Mouse (Mus musculus): ENCODE results near the gene Map6. TPM values are rescaled to one million over a fixed set of nuclear protein-coding genes. Genes with fewer than 3 reads are reported as not detected.

Map6 gene
- 1 to 10 TPM; 5.6 to 7.0 TPM for total RNA-seq (2021)
- long read RNA-seq, experiment 1, transcript Map6-203 (3 exons, 3,233 nt), result major isoform, 5 of 10 reads
- long read RNA-seq, experiment 1, partial matches to known transcripts, result 0 of 10 reads
- long read RNA-seq, experiment 1, other reads (novel, unspliced or antisense), result 2 of 10 reads
- long read RNA-seq, experiment 2, partial matches to known transcripts, result 0 of 8 reads
- long read RNA-seq, experiment 2, other reads (novel, unspliced or antisense), result 3 of 8 reads

DNA sequence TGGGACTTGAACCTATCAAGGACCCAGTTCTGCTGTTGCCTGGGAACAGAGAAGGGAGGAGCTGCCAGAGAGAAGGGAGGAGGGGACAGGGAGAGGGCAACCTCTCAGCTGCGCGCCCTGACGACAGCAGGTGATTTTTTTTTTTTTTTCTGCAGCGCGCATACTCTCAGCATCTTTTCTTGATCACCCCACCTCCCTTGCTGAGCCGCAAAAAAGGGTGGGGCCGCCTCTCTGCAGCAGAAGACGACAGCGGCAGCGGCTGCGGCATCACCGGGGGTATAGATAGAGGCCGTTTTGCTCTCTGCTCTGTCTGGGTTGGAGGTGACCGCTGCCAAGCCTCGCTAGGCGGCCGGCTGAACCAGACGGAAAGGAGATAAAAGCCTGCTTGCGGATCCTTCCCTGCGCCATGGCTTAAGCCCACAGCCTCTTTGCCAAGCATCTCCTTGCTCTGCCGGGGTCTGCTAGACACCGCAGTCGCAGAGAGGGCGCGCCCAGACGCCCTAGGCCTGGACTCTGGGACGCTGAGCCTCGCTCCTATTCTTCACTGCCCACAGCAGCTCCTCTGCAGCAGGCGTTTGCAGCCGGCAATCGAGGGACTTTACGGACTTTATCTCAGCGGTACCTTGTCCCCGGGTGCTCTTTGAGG is at the start of gene Map6:
Gene Map6 (plus strand): TSS at position 197 of the 646 bp plus-strand sequence.
- no peak for DNase-seq

DNA sequence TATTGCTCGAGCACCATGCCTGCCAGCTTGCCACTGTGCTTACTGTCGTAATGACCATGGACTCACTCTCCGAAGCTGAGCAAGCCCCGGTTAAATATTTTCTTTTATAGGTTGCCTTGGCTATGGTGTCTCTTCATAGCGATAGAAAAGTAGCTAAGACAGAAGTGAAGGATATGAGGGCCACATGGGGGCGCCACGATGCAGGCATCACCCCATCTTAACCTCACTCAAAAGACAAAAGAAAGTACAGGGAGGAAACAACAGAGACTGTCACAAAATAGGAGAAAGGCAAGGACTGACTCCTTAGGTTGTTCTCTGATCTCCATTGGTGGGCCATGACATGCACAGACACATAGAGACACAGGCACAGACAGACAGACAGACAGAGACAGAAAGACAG is 43.0 kb upstream of the Map6 start:
- no peak for DNase-seq

DNA sequence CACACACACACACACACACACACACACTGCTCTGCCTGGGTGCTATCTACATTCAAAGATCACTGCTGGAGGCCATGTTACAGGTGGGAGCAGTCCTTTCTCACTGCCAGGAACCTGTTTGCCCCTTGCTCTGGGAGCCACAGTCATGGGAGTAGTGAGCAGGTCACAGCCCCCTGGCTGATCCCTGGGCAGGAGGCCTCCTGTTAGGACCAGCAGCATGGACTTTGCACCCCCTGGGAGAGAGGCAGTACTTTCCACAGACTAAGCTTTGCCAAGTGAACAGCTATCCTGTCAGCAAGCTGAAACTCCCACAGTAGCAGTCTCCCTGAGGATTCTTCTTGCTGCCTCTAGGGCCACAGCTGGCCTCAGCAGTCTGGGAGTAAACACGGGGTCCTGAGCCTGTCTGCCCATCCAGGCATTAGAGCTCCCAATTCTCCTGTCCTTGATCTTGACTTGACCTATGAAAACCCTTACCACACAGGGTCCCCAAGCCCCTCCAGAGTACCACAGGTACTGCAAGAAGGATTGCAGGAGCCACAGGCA is 42.5 kb upstream of the Map6 start:
- no peak for DNase-seq

DNA sequence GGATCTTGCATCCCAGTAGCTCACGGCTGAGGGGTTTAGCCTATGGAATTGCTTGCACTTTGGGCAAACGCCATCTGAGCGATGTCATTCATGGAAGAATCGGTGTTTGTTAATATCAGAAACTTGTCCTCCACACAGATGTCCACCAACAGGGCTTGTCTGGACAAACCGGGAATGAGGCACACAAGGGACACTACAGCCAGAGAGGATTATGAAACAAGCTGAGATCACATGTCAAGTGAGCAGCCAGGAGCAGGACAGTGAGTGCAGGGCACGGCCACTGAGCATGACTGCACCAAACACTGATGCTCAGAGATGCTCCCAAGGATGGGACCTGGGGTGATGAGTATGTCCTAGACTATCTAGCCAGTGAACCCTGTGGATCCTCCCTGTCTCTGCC is 41.8 kb upstream of the Map6 start:
- DNase-seq, result no peak

DNA sequence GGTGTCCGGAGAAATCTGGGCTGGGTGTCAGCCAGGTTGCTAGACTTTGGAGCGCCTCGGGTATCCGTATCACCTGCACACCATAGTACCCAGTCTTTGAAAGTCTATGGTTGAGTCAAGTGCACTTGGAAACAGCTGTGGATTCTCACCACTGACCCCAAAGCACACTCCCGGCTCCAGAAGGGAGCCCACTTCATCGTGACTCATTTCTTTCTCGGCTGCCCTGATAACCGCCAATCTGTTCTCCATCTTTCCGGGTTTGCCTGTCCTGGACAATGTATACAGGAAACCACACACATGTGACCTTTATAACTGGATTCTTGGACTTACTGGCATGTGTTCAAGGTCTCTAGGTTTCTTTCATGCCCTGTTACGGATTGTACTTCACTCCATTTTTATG is 40.6 kb upstream of the Map6 start:
- DNase-seq, result no peak

DNA sequence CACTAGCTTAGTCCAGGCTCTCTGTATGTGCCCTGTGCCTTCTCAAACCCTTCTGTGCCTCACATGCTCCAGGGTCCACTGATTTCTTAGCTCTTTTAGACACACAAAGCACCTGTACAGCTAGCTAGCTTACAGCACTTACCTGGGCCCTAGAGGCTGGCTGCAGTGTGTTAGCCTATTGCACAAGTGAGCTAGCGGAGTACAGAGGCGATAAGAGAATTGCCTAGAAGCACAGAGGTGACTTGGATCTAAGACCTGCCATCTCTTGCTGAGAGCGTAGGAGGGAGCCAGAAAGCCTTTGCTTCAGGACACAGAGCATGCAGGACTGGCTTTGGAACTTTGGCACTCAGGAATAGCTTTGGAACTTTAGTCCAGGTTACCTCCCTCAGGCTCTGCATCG is 40.0 kb upstream of the Map6 start:
- DNase-seq, result no peak

DNA sequence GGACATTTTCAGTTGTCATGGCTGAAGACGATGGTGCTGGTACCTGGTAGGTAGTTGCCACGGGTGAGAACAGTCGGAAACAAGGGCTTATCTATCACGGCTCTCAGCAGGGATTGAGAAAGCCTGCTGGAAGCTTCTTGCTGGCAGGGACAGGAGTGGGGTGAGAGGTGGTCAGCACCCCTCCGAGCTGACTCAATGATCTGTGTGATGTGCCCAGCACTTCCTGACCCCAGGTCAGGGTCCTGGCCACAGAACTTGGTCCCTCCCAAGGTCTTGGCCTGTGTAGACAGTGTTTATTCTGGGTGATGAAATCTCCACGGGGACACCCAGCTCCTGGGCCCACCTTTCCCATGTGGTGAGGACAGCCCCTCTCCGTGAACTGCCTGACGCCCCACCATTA is 38.4 kb upstream of the Map6 start:
- no peak for DNase-seq

DNA sequence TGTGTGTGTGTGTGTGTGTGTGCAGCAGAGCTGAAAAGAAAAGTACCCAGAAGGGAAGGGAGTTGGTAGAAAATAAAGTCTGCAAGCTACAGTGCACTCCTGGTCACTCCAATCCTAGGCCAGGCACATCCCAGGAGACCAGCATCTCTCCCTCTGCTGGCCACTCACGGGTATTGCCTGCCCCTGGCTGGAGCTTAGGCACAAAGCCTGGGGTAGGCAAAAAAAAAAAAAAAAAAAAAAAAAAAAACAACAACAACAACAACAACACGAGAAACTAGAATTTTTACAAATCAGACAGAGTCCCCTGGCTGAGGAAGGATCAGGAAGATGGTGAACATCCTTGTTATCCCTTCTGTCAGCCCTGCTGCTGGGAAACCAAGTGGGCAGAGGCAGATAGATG is 37.8 kb upstream of the Map6 start:
- peak; percentile 48 for DNase-seq

DNA sequence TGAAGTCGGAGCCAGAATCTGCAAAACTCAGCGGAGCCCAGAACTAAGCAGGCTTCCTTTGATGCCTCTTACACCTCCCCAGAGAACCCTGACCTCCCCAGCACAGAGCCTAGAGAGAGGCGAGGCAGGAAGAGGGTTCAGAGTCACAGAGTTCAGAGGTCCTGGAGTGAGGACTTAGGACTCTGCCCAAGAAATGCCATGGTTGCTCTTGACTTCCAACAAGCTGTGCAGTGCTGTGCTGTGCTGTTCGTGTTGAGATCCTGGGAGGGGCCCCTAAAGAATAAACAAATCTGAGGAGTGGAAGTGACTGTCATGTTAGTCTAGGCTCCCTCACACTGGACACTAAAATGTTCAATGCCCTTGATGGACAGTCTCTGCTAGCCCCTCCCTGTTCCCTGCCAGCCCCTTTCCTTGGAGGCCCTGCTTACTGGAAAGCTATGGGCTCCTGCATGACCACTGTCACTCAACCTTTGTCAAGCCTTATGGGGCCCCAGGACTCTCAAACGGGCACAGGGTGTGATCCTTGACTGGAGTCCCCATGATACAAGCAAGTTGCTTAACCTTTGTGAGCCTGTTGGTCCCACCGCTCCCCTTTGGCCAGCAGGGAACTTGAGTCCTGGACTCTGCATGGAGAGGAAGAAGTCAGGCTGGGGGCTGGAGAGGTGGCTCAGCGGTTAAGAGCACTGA is 37.0 kb upstream of the Map6 start:
- no peak for DNase-seq

DNA sequence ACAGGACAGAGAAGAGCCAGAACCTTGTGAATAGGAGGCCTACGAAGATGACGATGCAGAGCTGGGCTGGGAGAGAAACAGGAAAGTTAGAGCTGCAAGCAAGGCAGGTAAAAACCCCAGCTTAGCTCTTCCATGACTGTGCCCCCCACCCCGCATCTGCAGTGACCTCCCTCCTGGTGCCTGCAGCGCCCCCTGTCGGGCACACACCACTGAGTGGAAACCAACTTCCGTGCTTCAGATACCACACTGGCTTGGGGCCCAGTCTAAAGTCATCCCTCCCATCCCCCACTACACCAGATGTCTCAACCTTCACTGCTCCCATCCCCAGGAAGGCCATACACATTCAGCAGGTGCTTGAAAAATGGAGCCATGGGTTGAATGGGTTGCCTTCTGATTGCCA is 34.7 kb upstream of the Map6 start:
- no peak for DNase-seq

DNA sequence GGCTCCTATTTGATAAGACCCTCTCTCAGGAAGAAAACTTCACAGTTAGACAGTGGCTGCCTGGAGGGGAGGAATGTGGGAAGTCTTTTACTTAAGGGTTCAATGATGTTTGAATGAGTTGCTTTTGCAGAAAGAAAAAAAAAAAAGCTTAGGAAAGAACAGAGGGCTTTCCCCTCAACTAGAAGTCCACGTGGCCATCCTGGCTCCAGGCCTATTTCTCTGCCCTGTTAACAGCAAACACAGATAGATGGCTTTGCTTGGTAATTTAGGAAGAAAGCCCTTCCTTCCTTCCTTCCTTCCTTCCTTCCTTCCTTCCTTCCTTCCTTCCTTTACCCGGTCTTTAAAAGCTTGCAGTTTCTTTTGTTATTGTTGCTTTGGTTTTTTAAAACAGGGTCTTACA is 32.3 kb upstream of the Map6 start:
- no peak for DNase-seq

DNA sequence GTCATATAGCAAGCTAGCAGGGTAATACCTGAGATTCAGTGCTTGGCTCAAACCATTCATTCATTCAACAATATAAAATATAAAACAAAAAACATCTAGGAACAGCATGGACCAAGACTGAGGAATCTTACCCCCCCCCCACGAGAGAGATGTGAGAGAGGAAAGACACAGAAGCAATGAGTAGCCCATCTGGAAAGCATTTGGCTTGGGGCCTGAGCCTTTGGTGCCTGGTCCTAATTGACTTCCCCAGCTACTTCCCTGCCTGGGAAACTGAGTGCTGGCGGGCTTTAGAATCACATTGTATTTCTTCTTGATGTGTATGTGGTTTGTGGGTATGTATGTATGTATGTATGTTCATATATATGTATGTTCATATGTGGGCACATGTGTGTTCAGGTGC is 31.6 kb upstream of the Map6 start:
- DNase-seq, result no peak

DNA sequence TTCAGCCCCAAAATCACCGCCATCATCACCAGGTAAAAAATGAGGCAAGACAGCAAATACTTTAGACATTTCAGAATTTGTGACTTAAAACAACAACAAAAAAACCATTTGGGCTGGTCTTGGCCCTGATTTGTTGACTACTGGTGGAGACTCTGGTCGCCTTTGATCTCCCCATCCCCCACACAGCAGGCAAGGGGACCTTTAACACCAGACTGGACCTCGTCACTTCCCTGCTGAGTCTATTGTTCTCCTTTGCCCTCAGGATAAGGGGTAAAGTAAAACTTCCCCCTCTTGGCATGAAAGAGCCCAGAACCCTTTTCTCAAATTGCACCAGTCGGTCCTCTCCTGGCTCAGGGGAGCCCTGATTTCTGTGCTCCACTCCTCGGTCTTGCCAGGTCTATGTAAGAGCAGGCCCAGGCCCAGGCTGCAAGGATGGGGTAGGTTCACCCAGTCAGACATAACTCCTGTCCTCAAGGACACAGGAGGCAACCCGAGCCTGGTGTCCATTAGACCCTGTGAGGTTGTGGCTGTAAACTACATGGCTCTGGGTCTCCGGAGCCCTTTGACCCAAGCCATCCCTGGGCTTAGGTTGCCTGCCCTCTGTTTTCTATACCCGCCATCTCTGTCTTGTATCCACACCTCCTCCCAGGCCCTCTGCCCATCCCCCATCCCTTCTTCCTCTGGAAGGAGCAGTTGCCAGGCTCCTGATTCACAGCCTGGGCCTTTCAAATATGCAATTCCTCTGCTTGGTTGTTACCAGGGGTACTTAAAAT is 30.2 kb upstream of the Map6 start:
- DNase-seq, result no peak

DNA sequence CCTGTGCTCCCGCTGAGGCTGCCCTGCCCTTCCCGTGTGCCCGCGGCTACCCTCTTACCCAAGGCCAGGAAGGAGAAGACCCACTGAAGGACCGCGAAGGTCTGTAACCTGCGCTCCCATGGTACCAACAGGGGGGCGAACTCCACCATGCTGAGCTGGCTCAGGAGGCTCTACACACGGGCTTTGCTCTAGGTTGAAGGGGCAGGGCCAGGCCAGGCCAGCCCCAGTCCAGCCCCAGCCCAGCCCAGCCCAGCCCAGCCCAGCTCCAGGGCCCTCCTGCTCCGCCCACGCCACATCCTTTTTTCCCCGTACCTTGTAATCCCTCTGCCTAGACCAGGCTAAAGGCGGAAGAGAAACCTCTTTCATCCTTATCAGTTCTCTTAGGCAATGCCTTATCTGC is 28.8 kb upstream of the Map6 start, which contains the start of gene Mogat2:
Gene Mogat2 (minus strand): TSS at position 203 of the 400 bp plus-strand sequence.
- no peak for DNase-seq

DNA sequence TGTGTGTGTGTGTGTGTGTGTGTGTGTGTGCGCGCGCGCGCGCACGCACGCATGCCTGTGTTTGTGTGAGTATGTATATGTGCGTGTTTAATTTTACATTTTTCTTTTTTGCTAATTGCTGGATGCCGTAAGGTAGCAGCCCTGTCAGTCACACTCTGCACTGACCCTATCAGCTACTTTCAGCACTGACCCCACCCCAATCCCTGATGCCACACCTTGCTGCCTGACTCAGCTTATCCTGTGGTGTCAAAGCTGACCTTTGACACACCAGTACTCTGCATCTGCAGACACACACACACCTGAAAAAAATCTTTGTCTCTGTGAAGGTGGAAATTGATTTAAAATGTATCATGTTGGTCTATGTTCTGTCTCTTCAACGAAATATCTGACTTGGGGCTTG is 25.1 kb upstream of the Map6 start:
- no peak for DNase-seq

DNA sequence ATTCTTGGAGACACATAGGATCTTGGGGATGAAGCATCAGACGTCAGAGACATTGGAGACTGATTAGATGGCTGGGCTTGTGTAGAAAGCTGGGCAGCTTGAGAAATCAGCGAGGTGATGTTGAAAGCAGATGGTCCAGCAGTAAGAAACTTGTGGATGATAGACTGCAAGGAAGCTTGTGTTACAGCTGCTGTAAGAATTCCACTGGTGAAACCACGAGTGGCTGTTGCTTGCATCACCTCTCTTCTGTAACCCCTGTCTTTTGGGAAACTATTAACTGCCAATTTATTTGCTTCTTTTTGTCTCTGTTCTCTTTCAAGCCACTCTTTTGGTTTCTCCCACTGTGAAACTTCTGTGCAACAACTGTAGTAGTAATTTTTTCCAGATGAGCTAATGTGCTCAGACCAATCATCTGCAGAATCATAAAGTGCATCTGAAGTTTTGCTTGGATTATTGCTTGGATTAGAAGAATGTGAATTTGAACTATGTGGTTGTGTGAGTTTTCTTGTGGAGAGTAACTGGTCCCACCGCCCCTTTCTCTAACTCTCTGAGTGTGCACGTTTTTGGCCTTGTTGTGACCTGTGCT is 19.0 kb upstream of the Map6 start:
- no peak for DNase-seq

DNA sequence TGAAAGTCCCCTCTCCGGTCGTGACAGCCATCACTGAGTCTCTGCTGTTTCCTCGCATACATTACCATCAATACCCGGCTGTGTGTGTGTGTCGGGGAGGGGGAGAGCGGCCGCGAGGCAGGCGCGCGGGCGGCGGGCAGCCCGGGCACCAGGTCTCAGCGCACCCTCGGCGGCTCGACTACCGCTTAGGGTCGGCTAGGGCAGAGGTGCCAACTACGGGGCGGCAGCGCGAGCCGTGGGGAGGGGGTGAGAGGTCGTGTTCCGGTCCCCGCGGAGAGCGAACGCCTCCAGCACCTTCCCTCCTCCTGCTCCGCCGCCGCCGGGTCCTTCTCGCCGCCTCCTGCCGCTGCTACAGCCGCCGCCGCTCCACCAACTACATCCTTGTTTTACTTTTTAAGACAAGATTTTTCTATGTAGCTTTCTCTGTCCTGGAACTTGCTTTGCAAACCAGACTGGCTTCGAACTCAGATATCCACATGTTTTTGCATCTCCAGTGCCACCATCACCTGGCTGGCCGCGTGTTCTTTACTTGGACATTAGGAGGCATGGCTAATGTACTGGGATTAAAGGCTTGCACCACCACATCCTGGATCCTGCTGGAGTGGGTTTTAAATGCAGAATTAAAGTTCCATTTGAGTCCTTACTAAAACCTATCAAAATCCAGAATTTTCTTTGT is 18.2 kb upstream of the Map6 start:
- no peak for DNase-seq

DNA sequence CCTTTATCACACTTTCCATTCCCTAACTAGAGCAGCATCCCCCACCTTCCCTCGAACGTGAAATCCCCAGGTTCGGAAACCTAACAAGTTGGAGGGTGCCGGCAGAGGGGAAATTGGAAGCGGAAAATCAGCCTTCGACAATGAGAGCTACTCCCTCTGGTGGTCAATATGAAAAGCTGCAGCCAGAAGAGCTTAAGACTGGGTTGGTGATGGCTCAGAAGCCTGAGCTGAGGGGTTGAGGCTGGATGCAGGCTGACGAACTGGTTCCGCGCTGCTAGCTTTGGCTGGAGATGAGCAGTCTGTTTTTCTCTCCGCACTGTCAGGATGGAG is 17.7 kb upstream of the Map6 start:
- peak; percentile 30 for DNase-seq

DNA sequence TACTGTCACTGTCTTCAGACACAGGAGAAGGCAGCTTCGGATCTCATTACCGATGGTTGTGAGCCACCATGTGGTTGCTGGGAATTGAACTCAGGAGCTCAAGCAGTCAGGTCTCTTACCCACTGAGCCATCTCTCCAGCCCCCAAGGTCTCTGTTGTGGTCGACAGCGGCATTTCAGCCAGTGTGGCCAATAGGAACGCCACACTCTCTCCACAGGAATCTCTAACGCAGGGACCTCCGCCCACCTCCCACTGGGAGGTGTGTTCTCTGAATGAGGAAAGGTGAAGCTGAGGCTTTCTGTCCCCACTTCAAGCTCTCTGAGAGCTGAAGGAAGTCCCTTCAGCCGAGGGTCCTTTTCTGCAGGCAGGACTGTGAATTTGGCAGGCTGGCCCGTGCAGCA is 16.9 kb upstream of the Map6 start:
- DNase-seq, result no peak

DNA sequence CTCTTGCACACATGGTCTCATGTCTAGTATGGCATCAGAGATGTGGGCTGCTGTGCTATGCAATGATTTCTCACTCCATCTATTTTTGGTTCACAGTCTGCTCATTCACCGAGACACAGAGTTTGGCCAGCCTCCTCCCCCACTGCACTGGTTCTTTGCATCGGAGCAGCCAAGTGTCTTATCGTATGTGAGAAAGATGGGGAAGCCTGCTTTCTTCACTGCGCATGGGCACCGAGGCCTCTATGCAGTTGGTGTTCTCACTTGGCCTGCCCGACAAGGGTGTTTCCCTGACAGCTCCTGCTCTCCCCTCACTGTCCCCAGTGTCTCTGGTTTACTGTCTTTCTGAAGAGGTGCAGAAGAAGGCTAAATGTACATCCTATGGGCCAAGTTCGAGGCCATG is 12.2 kb upstream of the Map6 start:
- no peak for DNase-seq

DNA sequence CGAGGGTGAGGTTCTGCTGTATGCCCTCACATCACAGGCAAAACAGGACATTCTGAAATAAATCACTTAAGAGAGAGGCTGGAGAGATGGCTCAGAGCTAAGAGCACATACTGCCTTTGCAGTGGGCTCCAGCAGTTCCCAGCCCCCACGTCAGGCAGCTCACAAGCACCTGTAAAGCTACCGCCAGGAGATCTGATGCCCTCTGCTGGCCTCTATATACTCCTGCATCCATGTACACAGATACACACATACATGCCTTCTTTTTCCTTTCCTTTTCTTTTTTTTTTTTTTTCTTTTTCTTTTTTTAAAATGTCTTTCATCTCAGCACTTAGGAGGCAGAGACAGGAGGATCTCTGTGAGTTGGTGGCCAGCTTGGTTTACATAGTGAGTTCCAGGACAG is 5.3 kb upstream of the Map6 start:
- DNase-seq, result no peak

DNA sequence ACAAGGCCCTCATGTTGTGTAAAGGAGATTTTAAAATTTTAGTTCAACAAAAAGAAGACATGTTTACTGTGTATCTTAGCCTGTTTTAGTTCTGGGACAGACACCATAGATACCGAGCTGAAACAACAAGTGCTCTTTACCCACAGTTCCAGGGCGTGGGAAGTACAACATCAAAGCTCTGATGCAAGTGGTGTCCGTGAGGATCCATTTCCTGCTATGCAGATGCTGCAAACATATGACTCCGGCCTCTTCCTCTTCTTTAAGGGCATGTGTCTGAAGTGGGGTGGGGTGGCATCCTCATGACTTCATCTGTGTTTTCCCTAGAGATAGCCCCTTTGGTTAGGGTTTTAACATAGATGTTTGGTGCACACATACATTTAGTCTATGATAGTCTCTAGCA is 3.7 kb upstream of the Map6 start:
- DNase-seq, result no peak

Data from gastrocnemius, postnatal 10 days (tissue).